Mouse (Mus musculus): ENCODE measurements around the gene Camsap1. TPM values are rescaled to one million over a fixed set of nuclear protein-coding genes. Genes with fewer than 3 reads are reported as not detected.
A peak's percentile ranks its signal among the peaks of the same experiment; 100 is the strongest.

Camsap1 gene
- polyA plus RNA-seq, 2 experiments, result 2.8 to 4.7 TPM

- WGBS (ENCODE audit: insufficient replicate concordance), result 1% methylated on average over 74 of the region's 76 CpGs
- peak overlapping the region; percentile 89 for H3K9ac ChIP-seq (replicated peaks)
- H3K36me3 ChIP-seq (replicated peaks; ENCODE audit: control insufficient read depth, insufficient read depth, low read depth), result peaks cover 2% of the 10 kb centered on the region; the same call in 1 of the 2 replicates
- peak overlapping the region; percentile 58 for H3K27ac ChIP-seq
- H3K4me1 ChIP-seq (replicated peaks; ENCODE audit: control insufficient read depth in 2 of 2, insufficient read depth in 2 of 2, low read length in 1 of 2), result peaks cover 14 to 17% of the 10 kb centered on the region in 2 experiments
- no peaks in the 10 kb centered on the region for H3K27me3 ChIP-seq (ENCODE audit: control insufficient read depth, insufficient read depth, low read length)
- no peak for TF ChIP-seq EP300 (IDR thresholded peaks at IDR 0.05; ENCODE audit: low read depth)
- no peak for TF ChIP-seq CTCF (IDR thresholded peaks at IDR 0.05; ENCODE audit: low read depth)
- DNase-seq (ENCODE audit: low read depth in 3 of 3, low spot score in 3 of 3) (no peak), ATAC-seq (ENCODE audit: insufficient read depth) (no peak)
- H3K9me3 ChIP-seq (ENCODE audit: control insufficient read depth, low read length), result no peaks in the 10 kb centered on the region
- H3K4me2 ChIP-seq (ENCODE audit: low read depth), result peak overlapping the region; percentile 78
- peak overlapping the region; percentile 84 to 92 for H3K4me3 ChIP-seq (ENCODE audit: insufficient read depth in 1 of 2, low read depth in 2 of 2, low read length in 2 of 2)
Measured at GRCm38 (mm10) chr2:25982426-25983091, 523 bp downstream of the Camsap1 start.

- H3K4me1 ChIP-seq (replicated peaks; ENCODE audit: control insufficient read depth in 2 of 2, insufficient read depth in 2 of 2, low read length in 1 of 2), result peaks cover 14 to 17% of the 10 kb centered on the region in 2 experiments
- no peak for ATAC-seq (ENCODE audit: insufficient read depth)
- TF ChIP-seq EP300 (IDR thresholded peaks at IDR 0.05; ENCODE audit: low read depth) (no peak), CTCF (IDR thresholded peaks at IDR 0.05; ENCODE audit: low read depth) (no peak)
Measured at GRCm38 (mm10) chr2:25982052-25982425, 1.0 kb downstream of the Camsap1 start.

DNA sequence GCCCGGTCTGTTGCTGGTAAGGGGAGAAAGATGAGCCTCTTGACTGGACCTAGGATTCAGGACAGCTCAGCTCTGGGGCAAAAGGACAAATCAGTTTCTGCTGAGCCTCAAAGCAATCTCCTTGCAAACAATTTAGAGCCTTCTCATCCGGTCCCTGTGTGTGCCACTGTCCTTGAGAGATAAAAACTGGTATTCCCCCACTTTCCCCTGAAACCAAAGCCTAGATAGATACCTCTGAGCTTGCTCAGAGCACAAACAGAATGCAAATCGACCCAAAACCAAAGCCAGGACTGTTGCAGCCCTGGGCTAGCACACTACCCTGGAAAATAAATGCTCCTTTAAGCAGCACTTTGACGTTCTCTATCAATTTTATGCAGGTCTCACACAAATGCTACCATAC lies 4.1 kb downstream of the Camsap1 start:
- ATAC-seq (ENCODE audit: insufficient read depth), result no peak
- Histone ChIP-seq H3K9ac (replicated peaks) (no peak overlapping the region), H3K27ac (no peak overlapping the region), H3K4me3 (ENCODE audit: insufficient read depth in 1 of 2, low read depth in 2 of 2, low read length in 2 of 2) (no peak overlapping the region), H3K36me3 (replicated peaks; ENCODE audit: control insufficient read depth, insufficient read depth, low read depth) (peaks cover 2% of the 10 kb centered on the region; the same call in 1 of the 2 replicates), H3K27me3 (ENCODE audit: control insufficient read depth, insufficient read depth, low read length) (no peaks in the 10 kb centered on the region), H3K4me2 (ENCODE audit: low read depth) (no peak overlapping the region), H3K9me3 (ENCODE audit: control insufficient read depth, low read length) (no peaks in the 10 kb centered on the region), H3K4me1 (replicated peaks; ENCODE audit: control insufficient read depth in 2 of 2, insufficient read depth in 2 of 2, low read length in 1 of 2) (peaks cover 14% of the 10 kb centered on the region in 2 experiments)
- 48% methylated on average over 4 of the region's 4 CpGs for WGBS (ENCODE audit: insufficient replicate concordance)
- DNase-seq (ENCODE audit: low read depth in 3 of 3, low spot score in 3 of 3), result no peak
- no peak for TF ChIP-seq EP300 (IDR thresholded peaks at IDR 0.05; ENCODE audit: low read depth)
- no peak for TF ChIP-seq CTCF (IDR thresholded peaks at IDR 0.05; ENCODE audit: low read depth)

More at GRCm38 (mm10) chr2:25982052-25982425, 1.0 kb downstream of the Camsap1 start:
- H3K27me3 ChIP-seq (ENCODE audit: control insufficient read depth, insufficient read depth, low read length), result no peaks in the 10 kb centered on the region
- no peak overlapping the region for H3K27ac ChIP-seq
- WGBS (ENCODE audit: insufficient replicate concordance), result 3% methylated on average over 16 of the region's 16 CpGs
- no peaks in the 10 kb centered on the region for H3K9me3 ChIP-seq (ENCODE audit: control insufficient read depth, low read length)
- peak overlapping the region; percentile 89 for H3K9ac ChIP-seq (replicated peaks)
- peak in 1 of 3 experiments; percentile 22 for DNase-seq (ENCODE audit: low read depth in 3 of 3, low spot score in 3 of 3)
- peaks cover 2% of the 10 kb centered on the region; the same call in 1 of the 2 replicates for H3K36me3 ChIP-seq (replicated peaks; ENCODE audit: control insufficient read depth, insufficient read depth, low read depth)
- peak overlapping the region; percentile 78 for H3K4me2 ChIP-seq (ENCODE audit: low read depth)
- peak overlapping the region; percentile 84 to 92 for H3K4me3 ChIP-seq (ENCODE audit: insufficient read depth in 1 of 2, low read depth in 2 of 2, low read length in 2 of 2)

GRCm38 (mm10) chr2:25977587-25978239 lies 5.4 kb downstream of the Camsap1 start:
- peaks cover 12% of the 10 kb centered on the region in 2 experiments for H3K4me1 ChIP-seq (replicated peaks; ENCODE audit: control insufficient read depth in 2 of 2, insufficient read depth in 2 of 2, low read length in 1 of 2)

DNA sequence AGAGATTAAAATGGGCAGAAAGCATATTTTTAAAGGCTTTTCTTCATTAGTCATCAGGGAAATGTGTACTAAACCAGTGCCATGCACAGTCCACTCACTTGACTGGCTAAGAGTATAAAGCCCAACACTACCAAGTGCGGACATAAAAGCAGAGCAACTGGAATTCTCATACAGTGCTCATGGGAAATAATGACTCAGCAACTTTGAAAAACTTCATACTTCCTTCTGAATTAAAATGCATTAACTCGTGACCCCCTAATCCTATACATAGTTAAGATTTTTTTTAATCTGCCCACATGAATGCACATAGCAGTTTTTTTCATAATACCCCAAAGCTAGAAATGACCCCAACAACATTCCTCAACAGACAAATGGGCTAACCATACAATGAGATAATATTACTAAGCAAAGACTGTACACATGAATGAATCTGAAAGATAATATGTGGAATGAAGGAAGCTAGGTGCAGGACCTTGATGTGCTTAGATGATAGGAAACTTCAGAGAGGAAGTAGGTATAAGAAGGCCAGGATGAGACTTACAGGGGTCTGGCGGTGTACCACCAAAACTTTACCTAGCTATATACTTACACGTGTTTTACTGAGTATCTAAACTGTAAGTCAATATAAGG lies 7.8 kb downstream of the Camsap1 start:
- H3K9me3 ChIP-seq (ENCODE audit: control insufficient read depth, low read length), result no peaks in the 10 kb centered on the region
- no peak for TF ChIP-seq CTCF (IDR thresholded peaks at IDR 0.05; ENCODE audit: low read depth)
- no peak for TF ChIP-seq EP300 (IDR thresholded peaks at IDR 0.05; ENCODE audit: low read depth)
- WGBS (ENCODE audit: insufficient replicate concordance), result 62% methylated on average over 4 of the region's 4 CpGs
- H3K4me1 ChIP-seq (replicated peaks; ENCODE audit: control insufficient read depth in 2 of 2, insufficient read depth in 2 of 2, low read length in 1 of 2), result peaks cover 3 to 12% of the 10 kb centered on the region in 2 experiments; a peak in 3 of 4 replicates
- H3K27me3 ChIP-seq (ENCODE audit: control insufficient read depth, insufficient read depth, low read length), result no peaks in the 10 kb centered on the region
- no peak overlapping the region for H3K4me2 ChIP-seq (ENCODE audit: low read depth)
- no peak overlapping the region for H3K9ac ChIP-seq (replicated peaks)
- no peak overlapping the region for H3K27ac ChIP-seq
- H3K4me3 ChIP-seq (ENCODE audit: insufficient read depth in 1 of 2, low read depth in 2 of 2, low read length in 2 of 2), result no peak overlapping the region
- ATAC-seq (ENCODE audit: insufficient read depth) (no peak), DNase-seq (ENCODE audit: low read depth in 3 of 3, low spot score in 3 of 3) (no peak)
- H3K36me3 ChIP-seq (replicated peaks; ENCODE audit: control insufficient read depth, insufficient read depth, low read depth), result peaks cover 2% of the 10 kb centered on the region; the same call in 1 of the 2 replicates

More at GRCm38 (mm10) chr2:25977587-25978239, 5.4 kb downstream of the Camsap1 start:
- Histone ChIP-seq H3K27me3 (ENCODE audit: control insufficient read depth, insufficient read depth, low read length) (no peaks in the 10 kb centered on the region), H3K4me3 (ENCODE audit: insufficient read depth in 1 of 2, low read depth in 2 of 2, low read length in 2 of 2) (no peak overlapping the region), H3K36me3 (replicated peaks; ENCODE audit: control insufficient read depth, insufficient read depth, low read depth) (peaks cover 2% of the 10 kb centered on the region; the same call in 1 of the 2 replicates), H3K9me3 (ENCODE audit: control insufficient read depth, low read length) (no peaks in the 10 kb centered on the region), H3K4me2 (ENCODE audit: low read depth) (no peak overlapping the region), H3K27ac (no peak overlapping the region), H3K9ac (replicated peaks) (no peak overlapping the region)
- no peak for TF ChIP-seq EP300 (IDR thresholded peaks at IDR 0.05; ENCODE audit: low read depth)
- WGBS (ENCODE audit: insufficient replicate concordance), result 66% methylated on average over 7 of the region's 7 CpGs
- ATAC-seq (ENCODE audit: insufficient read depth) (no peak), DNase-seq (ENCODE audit: low read depth in 3 of 3, low spot score in 3 of 3) (no peak)
